Mouse (Mus musculus) liver, adult 2 months (tissue): ENCODE results near the gene 9430015G10Rik. TPM values are rescaled to one million over a fixed set of nuclear protein-coding genes. Genes with fewer than 3 reads are reported as not detected.

ENCODE experiments used
- DNase-seq: peaks from one replicate; pipeline ENCODE4 v3.0.0-alpha.2; 2011; ENCODE audit warnings: low read depth, low spot score; ENCODE audit errors: extremely low read depth
- H3K27ac ChIP-seq: fragments of 200-500 bp; replicated peaks from 2 replicates; pipeline ENCODE4 v1.5.1; 2012; ENCODE audit warnings: low read depth, mild to moderate bottlenecking, control low read depth, inconsistent platforms, low read length; ENCODE audit not compliant: insufficient read depth
- H3K27me3 ChIP-seq: fragments of 200-500 bp; 2 replicates; pipeline ENCODE4 v1.6.1; 2012; ENCODE audit warnings: mild to moderate bottlenecking, moderate library complexity, low read length, inconsistent platforms; ENCODE audit not compliant: control insufficient read depth, insufficient read depth
- H3K36me3 ChIP-seq: fragments of 200-500 bp; 2 replicates; pipeline ENCODE4 v1.6.1; 2012; ENCODE audit warnings: low read length, inconsistent platforms; ENCODE audit not compliant: control insufficient read depth, insufficient read depth
- H3K4me1 ChIP-seq: fragments of 200-500 bp; 2 replicates; pipeline ENCODE4 v1.6.1; 2011; ENCODE audit warnings: low read length; ENCODE audit not compliant: control insufficient read depth, insufficient read depth
- H3K4me3 ChIP-seq: fragments of 200-500 bp; 2 replicates; pipeline ENCODE4 v1.5.1; 2011; ENCODE audit warnings: low read depth, mild to moderate bottlenecking, control low read depth, low read length, moderate library complexity; ENCODE audit not compliant: insufficient read depth
- H3K79me2 ChIP-seq: fragments of 200-500 bp; 2 replicates; pipeline ENCODE4 v1.6.1; 2012; ENCODE audit warnings: inconsistent platforms, mild to moderate bottlenecking, low read length, moderate library complexity; ENCODE audit not compliant: control insufficient read depth, insufficient read depth
- H3K9ac ChIP-seq: fragments of 200-500 bp; 2 replicates; pipeline ENCODE4 v1.6.1; 2012; ENCODE audit warnings: low read depth, mild to moderate bottlenecking, control low read depth, inconsistent platforms, low read length
- CTCF ChIP-seq: fragments of 200-500 bp; IDR thresholded peaks from 2 replicates; pipeline ENCODE4 v1.5.1; 2011; ENCODE audit warnings: low read depth, low read length, control low read depth
- POLR2A ChIP-seq: fragments of 200-500 bp; IDR thresholded peaks from 2 replicates; pipeline ENCODE4 v1.6.1; 2011; ENCODE audit warnings: low read length, control low read depth; ENCODE audit not compliant: insufficient read depth; ENCODE audit errors: extremely low read depth
- WGBS: fragments of 180-500 bp; shearing (Covaris S2); methylation state at CpG from one replicate; pipeline ENCODE4 v1.1.7; 2018; 5-methylcytosine and 5-hydroxymethylcytosine counted together
- polyA plus RNA-seq: library from polyadenylated mRNA; depleted of rRNA; stranded (reverse); fragments of >200 nt; gene quantifications from 2 replicates; pipeline ENCODE4 v1.2.3, GENCODE M21; 2012
- total RNA-seq: library from RNA; depleted of rRNA; stranded (reverse); fragments of >200 nt; gene quantifications from 2 replicates; pipeline ENCODE4 v1.2.3, GENCODE M21; 2014

9430015G10Rik gene
- total and polyA plus RNA-seq, 2 experiments: 3.8 to 9.1 TPM

DNA sequence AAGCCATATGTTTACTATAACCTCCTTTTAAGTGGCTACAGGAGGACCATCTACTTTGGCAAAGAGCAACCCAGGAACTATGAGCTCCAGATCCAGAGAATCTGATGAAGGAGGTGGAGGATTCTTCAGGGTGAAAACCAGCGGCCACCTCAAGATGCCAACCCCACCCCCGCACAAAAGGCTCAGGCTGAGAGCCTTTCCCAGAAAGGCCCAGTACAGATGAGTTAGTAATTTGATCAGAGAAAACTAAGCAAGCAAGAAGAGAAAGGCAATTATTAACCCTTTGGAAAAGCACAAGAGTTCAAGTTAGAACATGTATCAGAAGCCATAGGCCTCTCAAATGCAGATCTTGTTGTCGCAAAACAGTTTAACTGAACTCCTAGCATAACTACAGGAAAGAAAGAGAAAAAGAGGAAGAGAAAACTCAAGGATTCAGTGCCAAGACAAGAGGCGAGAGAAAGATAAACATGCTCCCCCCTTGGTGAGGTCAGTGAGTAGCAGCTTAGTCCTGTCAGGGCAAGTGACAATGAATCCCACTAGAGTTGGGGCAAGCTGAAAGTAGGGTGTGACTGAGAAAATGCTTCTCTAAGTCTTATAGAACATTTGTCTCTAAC lies 27.1 kb upstream of the 9430015G10Rik start:
- no peaks in the 10 kb centered on the region for H3K4me1 ChIP-seq
- DNase-seq: no peak
- H3K27me3 ChIP-seq: no peaks in the 10 kb centered on the region
- H3K27ac ChIP-seq: no peak overlapping the region
- H3K79me2 ChIP-seq: no peaks in the 10 kb centered on the region
- H3K9ac ChIP-seq: no peak overlapping the region
- 86% methylated on average over 4 of the region's 4 CpGs for WGBS
- no peak overlapping the region for H3K4me3 ChIP-seq
- TF ChIP-seq POLR2A (no peak), CTCF (no peak)
- no peaks in the 10 kb centered on the region for H3K36me3 ChIP-seq

DNA sequence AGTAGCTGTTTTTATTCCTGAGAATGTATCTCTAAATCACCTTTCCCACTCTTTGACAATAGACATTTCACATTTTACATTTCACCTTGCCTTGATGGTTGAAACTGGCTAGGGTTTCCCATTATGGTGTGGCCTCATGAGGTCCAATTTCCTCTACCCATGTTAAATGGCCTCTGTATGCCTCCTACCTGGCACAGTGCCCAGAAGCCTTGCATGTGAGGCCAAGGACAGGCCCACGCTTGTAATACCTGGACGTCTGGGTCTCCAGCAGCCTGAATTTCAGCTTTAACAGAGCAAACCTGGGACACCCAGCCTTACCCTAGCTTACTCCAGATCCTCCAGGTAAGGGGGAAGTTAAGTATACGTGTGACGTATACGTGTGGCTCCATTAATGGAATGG lies 26.4 kb upstream of the 9430015G10Rik start:
- no peaks in the 10 kb centered on the region for H3K4me1 ChIP-seq
- H3K27ac ChIP-seq: no peak overlapping the region
- no peaks in the 10 kb centered on the region for H3K27me3 ChIP-seq
- TF ChIP-seq CTCF: no peak
- no peak for TF ChIP-seq POLR2A
- no peaks in the 10 kb centered on the region for H3K79me2 ChIP-seq
- no peak overlapping the region for H3K9ac ChIP-seq
- no peak overlapping the region for H3K4me3 ChIP-seq
- peak; percentile 29 for DNase-seq
- 65% methylated on average over 5 of the region's 5 CpGs for WGBS
- no peaks in the 10 kb centered on the region for H3K36me3 ChIP-seq

DNA sequence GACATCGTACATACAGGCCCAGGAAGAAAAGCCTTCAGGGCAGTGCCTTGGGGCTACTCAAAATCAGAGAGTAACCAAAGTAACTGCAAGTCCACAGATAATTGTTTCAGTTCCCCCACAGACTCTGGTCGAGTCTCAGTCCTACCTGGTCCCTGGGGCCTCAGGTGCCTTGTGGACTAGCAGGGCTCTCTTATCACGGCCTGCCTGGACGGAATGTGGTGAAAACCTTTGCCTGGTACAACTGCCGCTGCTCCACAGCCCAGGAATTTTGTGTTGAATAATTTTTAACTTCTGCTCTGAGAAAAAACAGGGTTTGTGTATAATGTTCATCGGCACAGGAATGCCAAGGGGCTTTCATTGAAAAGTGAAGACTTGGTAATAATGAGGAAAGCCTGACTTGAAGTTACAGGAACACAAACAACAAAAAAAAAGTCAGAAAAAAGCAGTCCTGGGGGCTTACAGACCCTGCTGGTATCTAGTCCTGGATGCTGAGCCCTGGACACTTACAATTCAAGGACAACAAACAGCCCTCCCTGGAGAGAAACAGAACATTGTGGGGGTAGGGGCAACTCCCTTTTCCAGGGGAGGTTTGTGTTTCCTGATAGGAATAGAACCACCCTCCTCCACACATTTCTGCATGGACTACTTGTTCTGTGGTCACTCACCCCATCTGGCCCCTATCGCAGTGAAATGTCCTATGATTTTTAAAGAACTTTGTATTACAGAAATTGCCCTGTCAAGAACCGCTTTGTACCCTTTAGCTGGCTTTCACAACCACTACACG lies 25.5 kb upstream of the 9430015G10Rik start:
- Histone ChIP-seq H3K36me3 (no peaks in the 10 kb centered on the region), H3K4me1 (no peaks in the 10 kb centered on the region), H3K27me3 (no peaks in the 10 kb centered on the region), H3K4me3 (no peak overlapping the region), H3K9ac (no peak overlapping the region), H3K27ac (no peak overlapping the region), H3K79me2 (no peaks in the 10 kb centered on the region)
- no peak for TF ChIP-seq CTCF
- no peak for TF ChIP-seq POLR2A
- DNase-seq: no peak
- 65% methylated on average over 9 of the region's 9 CpGs for WGBS

DNA sequence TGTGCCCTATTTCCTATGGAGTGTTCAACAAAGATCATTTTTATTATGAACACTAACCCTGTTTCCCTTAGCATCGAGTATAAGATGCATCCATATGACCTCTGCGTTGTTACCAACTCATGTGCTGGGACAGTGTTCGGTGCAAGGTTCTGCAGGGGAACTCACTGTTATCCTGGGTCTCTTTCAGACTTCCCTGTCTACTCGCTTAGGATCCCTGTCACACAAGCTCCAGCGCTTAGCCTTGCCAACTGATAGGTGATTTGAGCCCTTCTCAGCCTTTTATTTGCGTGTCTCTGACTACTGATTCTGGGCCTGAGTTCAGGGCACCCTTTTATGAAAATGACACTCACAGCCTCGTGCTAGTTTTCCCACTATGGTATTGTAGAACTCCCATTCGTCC lies 24.5 kb upstream of the 9430015G10Rik start:
- WGBS: 85% methylated on average over 8 of the region's 8 CpGs
- H3K27me3 ChIP-seq: no peaks in the 10 kb centered on the region
- H3K36me3 ChIP-seq: no peaks in the 10 kb centered on the region
- H3K79me2 ChIP-seq: no peaks in the 10 kb centered on the region
- TF ChIP-seq POLR2A (no peak), CTCF (no peak)
- no peak for DNase-seq
- H3K27ac ChIP-seq: no peak overlapping the region
- H3K4me1 ChIP-seq: no peaks in the 10 kb centered on the region
- no peak overlapping the region for H3K4me3 ChIP-seq
- H3K9ac ChIP-seq: no peak overlapping the region

DNA sequence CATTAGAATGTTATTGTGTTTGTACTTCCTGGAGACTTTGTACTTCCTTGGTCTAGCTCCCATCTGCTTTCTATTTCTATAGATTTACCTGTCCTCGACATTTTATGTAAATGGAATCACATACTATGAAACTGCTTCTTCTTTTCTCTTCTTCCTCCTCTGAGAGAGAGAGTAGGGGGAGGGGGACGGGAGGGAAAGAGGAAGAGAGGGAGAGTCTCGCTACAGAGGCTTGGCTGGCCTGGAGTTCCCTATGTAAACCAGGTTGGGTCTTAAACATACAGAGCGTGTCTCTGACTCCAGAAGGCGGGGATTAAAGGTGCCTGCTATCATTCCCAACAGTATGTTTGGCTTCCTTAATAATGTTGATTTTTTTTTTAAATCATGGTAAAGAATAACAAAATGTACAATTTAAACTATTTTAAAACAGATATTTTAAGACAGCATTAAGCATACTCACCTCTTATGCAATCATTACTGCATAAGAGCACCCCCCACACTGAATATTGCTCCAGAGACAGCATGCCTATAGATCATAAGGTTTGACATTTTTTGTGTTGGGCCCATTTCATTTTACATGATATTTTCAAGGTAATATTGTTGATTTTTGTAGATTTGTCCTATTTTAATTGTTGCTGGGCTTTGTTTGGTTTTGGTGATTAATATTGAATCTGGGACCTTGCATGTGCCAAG lies 22.2 kb upstream of the 9430015G10Rik start:
- no peak for DNase-seq
- Histone ChIP-seq H3K27me3 (no peaks in the 10 kb centered on the region), H3K36me3 (no peaks in the 10 kb centered on the region), H3K79me2 (no peaks in the 10 kb centered on the region), H3K9ac (no peak overlapping the region), H3K4me1 (peaks cover 2% of the 10 kb centered on the region; the same call in 1 of the 2 replicates), H3K27ac (no peak overlapping the region), H3K4me3 (no peak overlapping the region)
- TF ChIP-seq POLR2A (no peak), CTCF (no peak)
- 48% methylated on average over 5 of the region's 5 CpGs for WGBS
